Mouse (Mus musculus) C2C12 (cell line): ENCODE results near the gene Zfp691.

Experiments
- CTCF ChIP-seq: IDR thresholded peaks from one replicate; pipeline ENCODE4 v1.5.1; 2011; ENCODE audit not compliant: control insufficient read depth, insufficient read depth, insufficient read length
- FOSL1 ChIP-seq: IDR thresholded peaks from one replicate; pipeline ENCODE4 v1.8.0; 2011; ENCODE audit warnings: mild to moderate bottlenecking, low read length; ENCODE audit not compliant: poor library complexity, insufficient read depth, severe bottlenecking
- MAX ChIP-seq: IDR thresholded peaks from one replicate; pipeline ENCODE4 v1.6.1; 2011; ENCODE audit warnings: mild to moderate bottlenecking, control low read depth
- MYOD1 ChIP-seq: IDR thresholded peaks from one replicate; pipeline ENCODE4 v1.6.1; 2011; ENCODE audit warnings: low read depth; ENCODE audit not compliant: control insufficient read depth, insufficient read length
- MYOG ChIP-seq: IDR thresholded peaks from one replicate; pipeline ENCODE4 v1.6.1; 2011; ENCODE audit not compliant: control insufficient read depth, insufficient read length; ENCODE audit errors: extremely low read depth

DNA sequence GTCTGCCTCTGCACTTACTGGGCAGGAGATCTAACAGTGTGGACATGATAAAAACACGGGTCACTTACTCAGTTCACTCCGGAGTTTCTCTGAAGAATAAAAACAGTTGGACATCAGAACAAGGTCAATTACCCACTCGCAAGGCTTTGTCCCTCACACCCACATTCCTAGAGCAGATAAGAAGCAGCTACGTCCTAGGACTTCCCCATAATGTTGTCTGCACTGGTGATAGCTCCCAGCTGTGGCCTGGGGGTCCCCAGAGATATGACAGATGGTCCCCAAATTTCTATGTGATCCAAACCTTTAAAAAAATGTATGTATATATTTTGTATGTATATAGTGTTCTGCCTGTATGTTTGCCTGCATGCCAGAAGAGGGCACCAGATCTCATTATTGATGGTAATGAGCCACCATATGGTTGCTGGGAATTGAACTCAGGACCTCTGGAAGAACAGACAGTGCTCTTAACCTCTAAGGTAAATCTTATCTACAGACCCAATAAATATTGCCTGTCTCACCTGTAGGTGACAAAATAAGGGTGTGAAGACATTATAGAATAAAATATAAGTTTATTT lies 6.2 kb upstream of the Zfp691 start:
- TF ChIP-seq CTCF (no peak), MYOD1 (no peak), MYOG (no peak), FOSL1 (no peak), MAX (no peak)
